Mouse (Mus musculus) lung, adult 18-20 months (tissue): Measurements from ENCODE around the gene Spata17.

Source experiments
- DNase-seq, 2 experiments: peaks; one replicate each; pipeline ENCODE4 v3.0.0; 2022; ENCODE audit warnings: mixed read lengths in 2 of 2

Gene Spata17

DNA sequence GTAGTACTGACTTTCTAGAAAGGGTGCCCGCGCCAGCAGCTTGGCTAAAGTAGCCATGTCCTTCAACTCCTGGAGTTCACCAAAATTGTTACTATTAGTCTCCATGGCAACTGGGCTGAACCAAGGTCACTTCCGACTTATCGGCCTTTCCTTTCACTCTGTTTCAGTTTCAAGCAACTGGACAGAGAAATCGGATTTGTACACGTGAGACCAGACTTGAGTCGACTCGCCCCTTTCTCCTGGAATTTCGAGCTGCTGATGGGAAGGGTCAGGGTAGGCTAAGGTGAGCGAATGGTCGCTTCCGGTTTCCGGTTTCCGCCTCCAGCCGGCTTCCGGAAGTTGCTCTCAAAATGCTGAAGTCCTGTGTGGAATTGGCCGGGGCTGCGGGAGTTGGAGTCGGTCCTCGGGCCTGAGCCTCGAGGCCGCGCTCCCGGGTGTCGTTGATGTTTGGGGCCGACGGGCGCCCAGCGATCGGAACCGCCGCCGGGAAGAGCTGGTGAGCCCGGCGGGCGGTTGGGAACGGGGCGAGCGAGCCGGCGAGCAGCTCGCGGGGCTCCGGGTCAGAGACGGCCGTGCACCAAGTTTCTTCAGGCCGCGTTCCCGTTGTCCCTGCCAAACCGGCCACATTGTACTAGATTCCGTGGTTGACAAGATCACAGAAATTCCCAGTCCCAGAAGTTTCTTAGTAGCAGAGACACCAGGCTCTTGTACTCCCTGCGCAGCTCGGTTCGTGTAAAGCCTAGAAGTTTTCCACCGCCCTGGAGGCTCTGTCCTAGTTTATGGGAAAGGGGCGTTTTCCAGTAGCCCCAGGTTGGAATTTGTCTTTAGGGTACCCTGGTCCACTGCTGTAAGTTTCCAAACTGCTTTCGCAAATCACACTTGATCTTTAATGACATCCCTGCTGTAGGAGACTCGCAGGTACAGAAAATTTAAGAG lies at the start of gene Spata17, which contains the start of gene Gpatch2:
Spata17 (minus strand) TSS at position 285 of the 936 bp plus-strand sequence.
Gpatch2 (plus strand) TSS at position 328 of the 936 bp plus-strand sequence.
- peak; percentile 79 to 84 for DNase-seq

DNA sequence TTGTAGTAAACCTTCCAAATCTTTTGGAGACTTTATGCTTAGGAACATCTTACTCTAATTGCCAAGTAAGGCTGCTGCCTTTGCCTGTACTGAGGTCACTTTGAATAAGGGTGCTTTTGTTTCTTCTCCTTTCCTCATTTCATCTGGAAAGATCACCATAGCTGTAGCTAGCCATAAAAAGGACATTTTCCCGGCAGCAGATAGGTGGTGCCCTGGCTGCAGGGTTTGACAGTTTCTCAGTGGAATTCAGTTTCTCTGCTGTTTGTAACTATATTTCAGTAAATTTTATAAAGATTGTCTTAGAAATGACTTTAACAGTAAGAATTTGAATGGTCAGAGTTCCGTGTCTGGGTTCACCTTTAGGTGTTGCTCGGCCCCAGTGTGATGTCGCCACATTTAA lies 43.5 kb upstream of the Spata17 start:
- DNase-seq: no peak

DNA sequence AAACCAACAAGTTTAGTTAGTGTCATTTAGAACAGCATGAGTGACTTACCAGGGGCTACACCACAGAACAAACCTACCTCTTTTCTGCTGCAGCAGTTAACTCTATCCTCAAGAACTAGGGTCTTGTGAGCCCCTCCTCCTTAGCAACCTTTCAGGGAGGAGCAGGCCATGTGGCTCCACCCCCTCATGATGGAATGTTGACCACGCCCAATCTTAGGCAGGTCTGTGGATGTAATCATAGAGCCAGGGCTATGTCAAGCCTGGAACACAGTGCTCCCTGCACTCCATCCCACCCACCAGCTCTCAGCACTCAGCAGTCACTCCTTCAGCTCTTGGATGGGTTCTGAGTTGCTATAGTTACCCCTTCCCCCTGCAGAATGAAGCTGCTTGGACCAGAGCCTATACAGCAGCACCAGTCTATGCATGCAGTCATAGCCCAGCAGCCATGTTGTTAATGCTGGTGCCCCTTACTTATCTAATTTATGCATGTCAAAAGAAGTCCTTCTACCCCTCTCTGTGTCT lies 35.5 kb upstream of the Spata17 start:
- DNase-seq: no peak

DNA sequence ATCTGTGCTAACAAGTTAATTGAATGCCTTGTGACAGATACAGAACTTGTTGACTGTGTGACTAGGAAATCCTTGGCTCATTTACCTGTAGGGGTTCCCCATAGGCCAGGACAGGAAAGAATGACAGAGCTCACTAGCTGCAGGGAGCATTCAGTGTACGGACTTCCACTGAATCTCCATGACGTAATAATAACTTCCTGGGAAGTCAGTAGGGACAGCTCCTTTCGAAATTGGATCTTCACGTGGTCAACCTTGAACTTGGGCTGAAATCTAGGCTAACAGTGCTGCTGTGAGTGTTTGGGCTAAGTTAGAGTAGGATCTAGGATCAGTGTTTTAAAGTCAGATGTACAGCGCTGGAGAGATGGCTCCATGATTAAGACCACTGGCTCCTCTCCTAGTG lies 29.5 kb upstream of the Spata17 start:
- no peak for DNase-seq

DNA sequence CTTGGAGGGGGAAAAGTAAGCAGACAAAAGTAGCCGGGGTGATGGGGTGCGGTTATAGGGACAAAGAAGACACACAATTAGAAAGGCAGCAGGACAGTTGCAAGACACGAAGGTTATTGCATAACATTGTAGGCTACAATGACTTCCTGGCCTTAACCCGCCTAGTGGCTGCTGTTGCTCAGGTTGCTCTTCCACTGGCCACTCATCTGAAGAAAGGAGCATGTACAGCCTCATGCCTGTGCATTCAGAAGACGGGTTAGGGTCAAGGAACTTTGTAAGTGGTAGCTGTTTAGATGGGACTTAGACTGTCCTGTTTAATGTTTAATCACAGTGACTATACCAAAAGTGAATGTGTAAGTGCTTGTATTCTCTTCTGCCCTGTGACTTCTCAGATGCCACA lies 26.1 kb upstream of the Spata17 start:
- no peak for DNase-seq

DNA sequence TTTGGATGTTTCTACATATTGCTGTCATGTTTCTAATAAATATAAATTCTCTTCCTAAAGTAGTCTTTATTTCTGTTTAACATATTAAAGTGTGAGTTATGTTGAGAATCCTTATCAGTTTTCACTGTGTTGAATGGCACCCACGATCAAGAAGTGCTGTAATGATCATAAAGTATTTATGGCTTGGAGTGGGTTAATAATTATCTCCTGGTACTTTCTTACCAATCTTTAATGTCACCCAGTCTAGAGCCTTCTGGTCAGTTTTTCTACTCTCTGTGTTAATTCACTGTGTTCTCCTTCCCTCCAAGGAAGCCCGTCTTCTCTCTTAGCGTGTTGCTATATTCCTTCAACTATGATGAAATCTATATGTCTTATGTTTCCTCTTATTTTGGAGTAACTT lies 25.0 kb upstream of the Spata17 start:
- DNase-seq: no peak

DNA sequence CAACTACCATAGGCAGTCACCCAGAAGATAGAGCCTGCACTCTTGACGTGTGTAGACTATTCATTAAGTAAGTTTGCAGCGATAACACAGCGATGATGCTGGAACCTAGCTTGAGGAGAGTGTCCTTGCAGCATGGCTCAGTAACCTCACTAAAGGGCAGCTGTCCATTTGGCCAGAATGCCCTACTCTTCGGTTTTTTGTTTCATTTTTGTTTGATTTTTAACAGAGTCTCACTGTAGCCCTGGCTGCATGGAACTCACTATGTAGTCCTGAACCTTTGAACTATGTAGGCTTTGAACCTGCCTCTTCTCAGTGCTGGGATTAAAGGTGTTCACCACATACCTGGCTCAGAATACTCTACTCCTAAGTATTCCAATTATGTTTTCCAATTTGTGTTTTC lies 22.8 kb upstream of the Spata17 start:
- no peak for DNase-seq

DNA sequence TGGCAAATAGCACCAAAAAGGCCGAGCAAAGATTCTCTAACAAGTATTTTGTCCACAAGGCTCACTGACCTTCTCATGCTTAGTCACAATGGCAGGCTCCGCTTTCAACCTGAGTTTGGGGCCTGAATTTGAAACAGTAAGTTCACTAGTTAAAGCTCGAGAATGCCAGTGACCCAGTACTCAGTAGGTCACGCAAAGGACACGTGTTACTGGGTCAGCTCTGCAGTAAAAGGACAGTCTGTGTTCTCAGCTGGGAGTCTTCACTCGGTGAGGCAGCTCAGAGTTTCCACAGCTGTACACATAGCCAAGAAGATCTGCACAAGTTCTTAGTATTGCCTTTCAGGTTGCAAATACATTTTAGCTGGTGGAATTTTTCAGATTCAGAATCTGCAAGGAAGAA lies 21.0 kb upstream of the Spata17 start:
- DNase-seq: no peak

DNA sequence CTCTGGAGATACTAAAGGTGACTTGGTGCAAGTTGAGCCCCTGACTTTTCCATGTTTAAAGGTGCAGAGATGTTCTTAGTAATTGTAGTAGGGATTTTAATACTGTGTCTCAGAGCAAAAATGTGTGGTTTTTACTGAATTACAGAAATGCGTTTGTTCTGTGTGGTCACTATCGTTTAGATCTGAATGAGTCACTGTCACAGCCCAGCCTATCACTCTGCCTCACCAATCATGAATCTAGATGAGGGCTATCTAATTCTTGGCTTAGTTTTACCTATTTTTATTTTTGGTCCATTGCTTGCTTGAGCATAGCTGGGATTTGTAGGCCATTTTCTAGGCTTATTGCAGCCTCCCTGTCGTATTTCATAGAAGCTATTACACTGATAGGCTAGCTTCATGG lies 19.9 kb upstream of the Spata17 start:
- no peak for DNase-seq

DNA sequence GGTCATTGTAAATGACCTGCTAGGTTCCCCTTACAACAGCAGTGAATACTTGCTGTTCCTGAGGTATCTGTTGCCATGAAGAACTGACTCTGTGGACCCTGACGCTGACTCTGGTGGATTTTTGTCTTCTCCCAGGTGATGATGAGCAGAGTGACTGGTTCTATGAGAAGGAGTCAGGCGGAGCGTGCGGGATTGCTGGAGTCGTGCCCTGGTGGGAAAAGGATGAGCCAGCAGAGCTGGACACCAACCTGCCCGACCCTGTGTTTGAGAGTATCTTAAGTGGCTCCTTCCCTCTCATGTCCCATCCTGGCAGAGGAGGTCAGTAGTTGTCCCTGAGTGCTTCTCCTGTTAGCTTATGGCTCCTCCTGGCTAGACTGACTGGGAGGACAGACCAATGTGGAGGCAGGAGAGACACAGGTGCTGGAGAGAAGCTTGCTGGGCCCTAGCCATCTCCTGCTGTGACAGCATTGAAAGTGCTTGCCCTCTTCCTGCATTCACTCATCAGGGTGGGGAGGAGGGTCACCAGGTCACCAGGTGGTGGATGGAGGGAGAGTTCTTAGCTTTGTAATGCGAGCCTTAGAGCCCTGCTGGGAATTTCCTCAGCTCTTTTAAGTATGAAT lies 17.8 kb upstream of the Spata17 start:
- no peak for DNase-seq

DNA sequence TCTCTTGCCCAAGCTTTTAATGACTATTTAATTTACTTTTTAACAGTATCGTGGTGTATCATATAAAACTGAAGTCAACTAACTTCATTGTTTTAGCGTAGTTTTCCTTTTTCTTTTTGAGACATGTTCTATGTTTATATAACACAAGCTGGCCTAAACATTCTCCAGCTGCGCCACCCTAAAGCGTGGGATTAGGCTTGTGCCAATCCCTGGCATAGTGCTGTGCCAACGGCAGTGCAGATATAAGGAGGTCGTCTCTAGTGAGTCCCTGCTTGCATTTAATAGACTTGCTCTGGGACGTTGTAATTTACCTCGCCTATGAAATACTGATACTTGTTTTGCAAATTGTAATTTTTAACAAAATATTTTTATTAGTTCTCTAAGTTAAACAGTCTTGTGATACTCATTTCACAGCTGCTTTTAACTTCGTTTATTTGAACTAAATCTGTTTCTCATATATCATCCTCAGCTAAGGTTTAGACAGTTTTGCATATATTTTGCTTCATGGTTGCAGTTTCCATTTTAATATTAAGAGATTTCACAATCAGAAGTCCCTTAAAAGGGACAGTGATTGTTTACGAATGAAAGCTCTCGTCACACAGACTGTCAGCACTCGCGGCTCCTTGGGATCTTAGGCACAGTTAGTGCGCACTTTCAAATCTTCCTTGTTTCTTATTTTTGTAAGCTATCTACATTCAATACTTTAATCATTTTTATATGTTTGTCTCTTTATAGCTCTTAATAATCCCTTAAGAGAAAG lies 17.1 kb upstream of the Spata17 start:
- DNase-seq: no peak

DNA sequence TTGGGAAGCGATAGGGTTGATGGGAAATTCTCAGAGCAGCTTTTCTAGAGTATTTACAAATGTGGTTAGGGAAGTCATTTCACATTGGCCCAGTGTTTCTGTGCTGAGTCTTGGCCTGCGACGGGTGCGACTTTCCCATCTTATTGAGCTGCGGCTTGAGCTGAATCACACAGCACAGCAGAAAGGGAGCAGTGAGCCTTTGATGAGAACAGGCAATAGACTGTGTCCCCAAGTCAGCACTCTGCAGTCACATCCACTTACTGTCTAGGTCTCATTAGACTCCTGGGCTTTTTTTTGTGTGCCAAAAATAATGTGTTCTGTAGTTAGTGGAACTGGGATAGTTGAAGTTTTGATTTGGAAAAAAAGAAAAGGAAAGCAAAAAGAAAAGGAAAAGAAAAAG lies 15.0 kb upstream of the Spata17 start:
- no peak for DNase-seq

DNA sequence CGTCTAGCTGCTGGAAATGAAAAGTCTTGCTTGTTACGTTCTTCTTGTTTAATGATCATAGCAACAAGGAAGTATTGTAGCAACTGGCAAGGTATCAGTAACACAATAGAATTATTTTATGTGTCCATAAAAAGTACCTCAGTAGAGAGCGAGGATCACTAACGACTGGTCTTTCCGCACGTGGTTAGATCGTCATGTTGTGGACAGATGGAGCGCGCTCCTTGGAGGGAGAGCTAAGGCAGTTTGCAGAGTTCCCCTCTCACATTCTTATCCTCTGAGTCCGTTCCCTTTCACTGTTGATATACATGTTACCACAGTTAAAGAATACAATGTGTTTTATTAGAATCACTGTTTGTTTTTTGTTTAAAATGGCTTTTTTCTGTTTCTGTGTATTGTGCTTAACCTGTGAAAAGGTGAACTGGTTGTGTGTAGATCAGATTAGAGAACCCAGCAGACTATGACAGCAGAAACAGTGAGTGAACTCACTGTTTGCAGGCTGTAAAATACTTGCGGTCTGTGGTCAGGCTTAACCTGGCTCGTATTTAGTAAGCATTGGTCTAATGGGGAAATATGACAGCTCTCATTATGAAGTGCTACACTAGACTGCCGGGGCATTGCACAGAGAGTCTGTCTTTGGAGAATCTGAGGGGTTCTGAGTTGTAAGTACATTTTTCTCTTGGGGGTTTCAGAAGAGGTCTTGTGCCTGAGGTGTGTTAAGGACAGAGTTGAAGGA lies 13.3 kb upstream of the Spata17 start:
- DNase-seq: no peak

DNA sequence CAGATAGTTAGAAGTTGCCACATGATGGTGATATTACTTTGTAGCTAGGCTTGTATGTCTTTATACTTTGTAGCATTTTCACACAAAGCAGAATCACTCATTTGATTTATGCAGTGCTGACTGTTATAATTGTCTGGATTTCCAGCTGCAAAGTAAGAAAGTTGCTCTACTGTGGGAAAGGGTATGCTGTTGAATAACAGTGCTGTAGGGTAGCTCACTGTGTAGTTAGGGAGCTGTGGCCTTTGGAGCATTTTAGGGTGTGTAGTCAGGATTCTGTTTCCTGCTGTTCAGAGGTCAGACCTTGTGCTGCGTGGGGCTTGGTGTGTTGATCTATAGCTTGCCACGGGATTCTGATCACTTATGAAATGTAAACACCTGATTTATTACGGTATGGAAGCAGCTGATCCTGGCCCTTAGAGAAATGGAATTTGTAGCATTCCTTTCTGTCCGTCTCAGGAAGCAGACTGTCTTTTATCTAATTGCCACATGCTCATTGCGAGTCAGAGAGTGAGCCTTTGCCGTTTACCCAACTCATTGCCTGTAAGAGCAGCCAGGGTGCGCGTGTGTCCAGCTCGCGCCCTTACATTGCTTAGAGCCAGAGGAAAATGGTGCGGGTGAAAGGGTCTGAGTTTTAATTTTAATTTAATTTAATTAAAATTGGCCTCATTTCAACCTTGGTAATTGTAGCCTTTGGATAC lies 11.2 kb upstream of the Spata17 start:
- no peak for DNase-seq

DNA sequence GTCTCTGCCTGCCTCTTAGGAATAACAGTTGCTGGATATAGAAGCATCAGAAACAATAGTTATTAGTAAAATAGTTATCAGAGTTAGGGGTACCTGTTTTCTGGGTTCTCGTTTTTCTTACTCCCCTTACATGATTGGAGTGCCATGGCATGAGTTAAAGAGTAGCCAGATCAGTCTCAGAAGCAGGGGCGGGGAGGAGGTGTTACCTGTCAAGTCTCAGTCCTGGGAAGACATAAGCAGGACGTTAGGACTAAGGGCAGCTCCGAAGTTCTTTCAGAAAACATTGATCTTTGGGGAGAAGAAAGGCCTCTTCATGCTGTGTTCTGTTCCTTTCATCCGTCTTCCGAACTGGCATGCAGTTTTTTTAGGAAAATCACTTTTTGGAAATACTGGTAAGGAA lies 5.5 kb upstream of the Spata17 start:
- DNase-seq: no peak

DNA sequence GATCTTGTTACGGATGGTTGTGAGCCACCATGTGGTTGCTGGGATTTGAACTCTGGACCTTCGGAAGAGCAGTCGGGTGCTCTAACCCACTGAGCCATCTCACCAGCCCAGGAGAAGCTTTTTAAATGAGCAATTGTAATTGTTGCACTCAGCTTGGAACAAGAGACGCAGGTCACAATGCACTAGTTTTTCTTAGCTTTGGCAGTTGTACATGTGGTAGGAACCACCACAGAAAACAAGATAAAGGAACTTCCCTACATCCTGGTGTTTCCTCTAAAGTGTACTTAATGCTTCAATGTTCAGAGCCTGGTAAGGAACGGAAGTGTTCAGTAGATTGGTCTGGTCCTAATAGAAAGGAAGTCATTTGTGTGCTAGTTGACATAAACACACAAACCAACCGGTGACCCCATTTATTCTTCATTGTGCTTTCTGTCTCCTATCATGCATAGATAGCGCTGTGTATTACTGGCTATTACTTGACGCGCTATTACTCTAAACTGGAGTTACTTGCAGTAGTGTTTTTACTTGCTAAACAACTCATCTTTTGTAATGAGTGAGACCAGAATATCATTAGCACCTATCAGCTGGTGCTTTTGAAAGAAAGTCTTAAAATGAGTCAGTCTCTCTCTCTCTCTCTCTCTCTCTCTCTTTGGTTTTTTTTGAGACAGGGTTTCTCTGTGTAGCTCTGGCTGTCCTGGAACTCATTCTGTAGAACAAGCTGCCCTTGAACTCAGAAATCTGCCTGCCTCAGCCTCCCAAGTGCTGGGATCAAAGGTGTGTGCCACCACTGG lies 1.6 kb upstream of the Spata17 start:
- no peak for DNase-seq

DNA sequence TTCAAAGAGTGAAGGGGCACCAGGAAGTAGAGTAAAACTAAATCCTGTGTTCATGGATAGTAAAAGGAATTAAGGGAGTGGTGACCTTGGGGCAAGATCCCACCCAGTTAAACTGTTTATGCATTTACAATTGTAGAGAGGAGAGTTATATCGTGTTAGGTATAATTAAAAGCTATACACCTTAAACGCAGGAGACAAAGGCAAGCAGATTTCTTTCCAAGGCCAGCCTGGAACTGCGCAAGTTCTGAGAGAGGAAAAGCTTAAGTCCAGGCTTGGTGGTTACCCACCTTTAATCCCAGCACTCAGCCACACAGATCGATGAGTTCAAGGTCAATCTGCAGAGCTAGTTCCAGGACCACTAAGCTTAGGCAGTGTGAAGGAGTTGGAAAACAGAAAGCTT lies 4.5 kb downstream of the Spata17 start:
- no peak for DNase-seq

DNA sequence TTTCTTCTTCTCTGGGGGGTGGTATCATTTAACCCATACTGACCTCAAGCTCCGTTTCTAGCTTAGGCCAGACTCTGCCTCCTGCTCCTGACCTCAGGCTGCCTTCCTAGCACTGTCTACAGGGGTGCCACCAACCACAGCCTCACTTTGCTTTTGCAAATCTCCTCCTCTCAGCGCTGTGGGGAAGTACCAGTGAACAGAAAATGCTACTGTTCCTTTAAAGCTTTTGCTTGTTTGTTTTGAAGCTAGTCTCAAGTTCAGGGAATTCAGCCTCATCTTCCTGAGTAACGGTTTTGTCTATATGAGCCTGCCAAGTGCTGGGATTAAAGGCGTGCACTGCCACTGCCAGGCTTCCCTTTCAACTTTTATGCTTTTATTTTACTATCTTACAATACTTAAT lies 5.8 kb downstream of the Spata17 start:
- no peak for DNase-seq

DNA sequence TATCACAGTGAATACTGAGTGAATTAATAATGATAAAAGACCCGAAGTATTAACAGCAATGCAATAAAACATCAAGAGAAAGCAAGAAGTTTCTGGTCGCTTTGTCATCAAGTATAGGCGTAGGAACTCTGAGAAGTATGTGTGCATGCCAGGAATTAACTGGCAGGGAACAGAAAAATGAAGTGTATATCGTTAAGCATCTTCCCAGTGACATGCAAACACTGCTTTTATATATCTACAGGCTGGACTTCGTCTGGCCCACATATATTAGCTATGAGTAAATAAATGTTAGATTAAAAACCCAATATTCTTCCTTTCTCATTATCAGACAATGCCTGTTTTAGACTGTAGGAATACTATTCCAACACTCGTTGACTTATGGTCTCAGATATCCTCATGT lies 9.8 kb downstream of the Spata17 start:
- no peak for DNase-seq

DNA sequence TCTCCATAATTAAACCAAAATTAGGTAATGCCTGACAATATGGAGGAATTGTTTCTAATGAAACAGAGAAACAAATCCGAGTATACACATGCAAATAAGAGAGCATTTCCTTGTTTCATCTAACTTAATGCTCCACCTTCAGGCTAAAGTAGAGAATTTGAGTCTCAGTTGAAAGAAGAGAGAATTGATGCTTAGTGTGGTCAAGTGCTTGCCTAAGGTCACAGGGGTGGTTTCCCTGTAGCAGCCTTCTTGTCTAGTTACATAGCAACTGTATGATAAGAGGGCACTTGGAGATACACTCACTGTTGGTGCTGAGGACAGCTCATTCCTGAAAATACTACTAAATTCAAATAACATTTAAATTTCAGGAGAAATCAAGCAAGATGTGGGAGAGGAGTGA lies 36.7 kb downstream of the Spata17 start:
- no peak for DNase-seq

DNA sequence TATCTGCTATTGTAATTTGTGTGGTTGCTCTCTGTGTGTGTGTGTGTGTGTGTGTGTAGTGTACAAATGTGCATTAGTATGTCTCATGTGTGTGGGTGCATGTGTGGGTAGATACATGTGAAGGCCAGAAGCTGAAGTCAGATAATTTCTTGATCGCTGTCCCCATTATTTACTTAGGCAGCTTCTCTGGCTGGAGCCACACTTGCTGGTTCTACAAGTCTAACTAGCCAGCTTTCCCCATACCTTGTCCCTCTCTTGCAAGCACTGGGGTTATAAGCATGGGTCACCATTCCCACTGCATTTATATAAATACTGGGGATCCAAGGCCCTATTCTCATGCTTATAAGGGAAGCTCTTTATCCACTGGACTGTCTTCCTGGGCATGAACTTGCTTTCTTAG lies 39.3 kb downstream of the Spata17 start:
- no peak for DNase-seq
